Mouse (Mus musculus) spleen, embryonic (tissue): ENCODE data around the gene Fam219a.

ENCODE experiments used
- CTCF ChIA-PET: fragments of 350-600 bp; sonication (Branson Sonifier 250); formaldehyde crosslinking; loops from one replicate; lab custom pipeline; 2022; lab: Charles Lee

Fam219a gene

GRCm38 (mm10) chr4:41569411-41569885, at the start of gene Fam219a, which contains the start of gene Dnaic1:
Fam219a (minus strand) TSS chr4:41569538.
Dnaic1 (plus strand) TSS chr4:41569775.
- CTCF ChIA-PET, result interaction anchor here (1.9 kb wide), 1 partner anchor 18 kb away, joined by 5 read pairs; no protein-coding TSS in a partner anchor

- CTCF ChIA-PET, result interaction anchor here (1.0 kb wide), 1 partner anchor 41 kb away, joined by 3 read pairs; no protein-coding TSS in a partner anchor
These were observed 46.6 kb upstream of the Fam219a start for GRCm38 (mm10) chr4:41615661-41616599.

DNA sequence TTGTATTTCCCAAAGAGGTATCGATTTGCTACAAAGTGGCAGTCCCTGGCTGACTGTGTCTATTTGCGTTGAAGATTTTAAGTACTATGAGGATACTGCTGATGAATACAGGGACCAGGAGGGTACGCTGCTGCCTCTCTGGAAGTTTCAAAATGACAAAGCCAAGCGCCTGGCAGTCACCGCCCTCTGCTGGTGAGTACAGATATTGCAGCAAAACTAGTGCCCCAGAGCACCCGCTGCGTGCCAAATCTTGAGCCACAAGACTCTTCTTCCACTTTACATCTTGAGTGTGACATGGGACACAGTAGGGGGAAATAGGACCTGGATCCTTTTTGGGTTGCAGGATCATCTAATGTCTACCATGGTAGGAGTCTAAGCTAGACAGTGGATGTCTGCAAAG, 44.8 kb upstream of the Fam219a start:
- CTCF ChIA-PET, result interaction anchor here (0.8 to 1.5 kb wide), 2 partner anchors 61 to 93 kb away, joined by 3 to 13 read pairs; no protein-coding TSS in a partner anchor

GRCm38 (mm10) chr4:41612166-41612565, 42.8 kb upstream of the Fam219a start:
- CTCF ChIA-PET, result interaction anchor here (0.6 kb wide), 1 partner anchor 702 kb away, joined by 3 read pairs; no protein-coding TSS in a partner anchor

DNA sequence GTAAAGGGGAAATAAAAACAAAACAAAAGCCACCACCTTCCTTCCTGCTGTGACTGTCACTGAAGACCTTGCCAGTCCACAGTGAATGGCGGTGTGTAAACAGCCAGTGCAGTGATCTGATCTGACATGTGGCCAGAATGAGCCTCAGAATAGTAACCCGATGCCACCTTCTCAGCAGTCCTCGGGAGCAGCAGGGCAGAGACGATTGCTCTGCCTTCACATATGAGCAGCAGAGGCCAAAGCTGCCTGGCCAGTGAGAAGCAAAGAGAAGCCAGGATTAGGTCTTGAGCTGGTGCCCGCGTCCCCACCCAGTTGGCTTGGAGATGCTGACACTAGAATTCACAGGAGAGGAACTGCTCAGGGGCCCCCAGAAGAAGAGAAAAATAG, 41.2 kb upstream of the Fam219a start:
- CTCF ChIA-PET, result no interaction called here

GRCm38 (mm10) chr4:41609681-41610593, 40.6 kb upstream of the Fam219a start:
- CTCF ChIA-PET, result no interaction called here

GRCm38 (mm10) chr4:41606784-41607183, 37.4 kb upstream of the Fam219a start:
- CTCF ChIA-PET, result no interaction called here

GRCm38 (mm10) chr4:41604476-41605396, 35.4 kb upstream of the Fam219a start:
- CTCF ChIA-PET, result no interaction called here

- CTCF ChIA-PET, result no interaction called here
These were observed 33.5 kb upstream of the Fam219a start for GRCm38 (mm10) chr4:41602818-41603217.

DNA sequence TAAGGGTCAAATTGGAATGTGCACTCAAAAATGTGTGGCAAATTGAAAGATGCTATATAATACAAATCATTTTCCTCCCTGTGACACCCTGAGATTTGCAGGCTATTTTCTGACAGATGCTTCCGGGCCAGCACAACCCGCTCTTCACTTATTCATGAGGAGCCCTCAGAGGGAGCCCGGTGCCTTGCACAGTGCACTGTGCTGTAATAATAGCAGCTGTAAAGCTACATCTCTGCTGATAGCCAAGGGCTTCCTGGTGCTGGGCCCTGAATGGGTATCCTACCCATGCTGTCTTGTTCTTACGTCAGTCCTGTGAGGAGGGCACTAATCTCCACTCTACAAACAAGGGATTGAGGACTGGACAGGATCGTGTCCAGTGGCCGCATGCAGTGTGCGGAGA, 14.0 kb upstream of the Fam219a start:
- CTCF ChIA-PET, result no interaction called here

- CTCF ChIA-PET, result no interaction called here
These were observed 6.6 kb upstream of the Fam219a start for GRCm38 (mm10) chr4:41575914-41576313.

DNA sequence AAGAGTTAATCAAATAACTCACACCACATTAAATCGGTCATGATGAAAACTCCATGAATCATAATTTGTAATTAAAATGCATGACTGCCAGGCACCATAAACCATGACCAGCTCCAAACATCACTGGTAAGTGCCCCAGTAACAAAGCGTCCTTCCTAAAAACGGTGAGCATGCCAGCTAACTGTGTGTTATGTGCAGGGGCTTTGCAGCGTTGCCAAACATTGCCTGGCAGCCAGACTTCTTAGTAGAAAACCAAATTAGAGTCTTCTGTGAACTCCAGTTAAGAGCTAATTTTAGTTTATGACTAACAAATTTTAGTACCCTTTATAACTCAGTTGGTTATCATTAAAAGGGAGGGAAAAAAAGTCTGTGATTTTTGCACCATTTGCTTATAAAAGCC, 4.2 kb upstream of the Fam219a start:
- CTCF ChIA-PET, result no interaction called here

- CTCF ChIA-PET, result no interaction called here
These were observed 2.2 kb upstream of the Fam219a start for GRCm38 (mm10) chr4:41571490-41571889.

- CTCF ChIA-PET, result interaction anchor here (1.9 kb wide), 1 partner anchor 17 kb away, joined by 5 read pairs; no protein-coding TSS in a partner anchor
These were observed 492 bp downstream of the Fam219a start for GRCm38 (mm10) chr4:41568682-41569410.

GRCm38 (mm10) chr4:41568239-41568638, 1.1 kb downstream of the Fam219a start:
- CTCF ChIA-PET, result interaction anchor here (1.9 kb wide), 1 partner anchor 17 kb away, joined by 5 read pairs; no protein-coding TSS in a partner anchor

DNA sequence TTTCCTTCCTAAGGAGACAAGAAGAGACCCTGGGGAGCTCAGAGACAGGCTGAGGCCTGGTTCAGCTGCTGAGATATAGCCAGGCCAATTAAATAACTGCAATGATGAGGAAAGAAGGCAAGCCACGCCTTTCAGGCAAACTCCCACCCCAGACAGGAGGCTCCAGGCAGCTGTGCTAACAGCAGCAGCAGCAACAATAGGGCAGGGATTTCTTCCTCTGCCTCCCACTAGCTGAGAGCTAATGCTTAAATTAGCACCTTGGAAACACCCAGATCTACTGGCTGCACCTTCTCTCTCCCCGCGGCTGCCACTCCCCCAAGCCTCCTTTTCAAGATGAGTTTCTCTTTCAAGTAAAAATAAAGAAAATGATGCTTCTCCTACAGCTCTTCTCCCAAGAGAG, 3.2 kb downstream of the Fam219a start:
- CTCF ChIA-PET, result interaction anchor here (0.6 kb wide), 1 partner anchor 711 kb away, joined by 9 read pairs; no protein-coding TSS in a partner anchor

DNA sequence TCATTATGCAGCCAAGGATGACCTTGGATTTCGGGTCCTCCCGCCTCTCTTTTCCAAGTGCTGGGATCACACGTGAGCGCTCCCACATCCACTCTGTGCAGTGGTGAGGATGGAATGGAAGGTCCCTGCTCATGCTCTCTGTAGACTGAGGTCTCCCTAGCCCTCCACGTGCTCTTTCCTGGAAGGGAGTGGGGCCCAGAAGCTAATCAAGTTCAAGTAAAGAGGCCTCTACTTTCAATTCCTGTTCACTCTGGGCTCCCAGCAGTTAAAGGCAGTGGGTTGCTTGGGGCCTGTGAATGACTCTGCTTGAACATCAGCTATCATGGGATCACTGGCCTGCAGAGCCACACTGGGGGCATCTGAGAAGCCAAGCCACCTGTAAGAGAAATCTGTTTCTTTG, 6.0 kb downstream of the Fam219a start:
- CTCF ChIA-PET, result no interaction called here

- CTCF ChIA-PET, result no interaction called here
These were observed 12.2 kb downstream of the Fam219a start for GRCm38 (mm10) chr4:41557092-41557491.

GRCm38 (mm10) chr4:41556311-41556953, 12.9 kb downstream of the Fam219a start:
- CTCF ChIA-PET, result no interaction called here
